Mouse (Mus musculus) testis, postnatal 14 days (tissue): Measurements from ENCODE around the gene Rhoa.
A peak's percentile ranks its signal among the peaks of the same experiment; 100 is the strongest.
"Not testable (repeated sequence)": the region's sequence is repeated elsewhere in the genome, so short reads cannot be mapped to it uniquely, and the experiment has no call there.

ENCODE experiments used
- DNase-seq: peaks from one replicate; pipeline ENCODE4 v3.0.0; 2021; ENCODE audit warnings: low spot score

The Rhoa gene

DNA sequence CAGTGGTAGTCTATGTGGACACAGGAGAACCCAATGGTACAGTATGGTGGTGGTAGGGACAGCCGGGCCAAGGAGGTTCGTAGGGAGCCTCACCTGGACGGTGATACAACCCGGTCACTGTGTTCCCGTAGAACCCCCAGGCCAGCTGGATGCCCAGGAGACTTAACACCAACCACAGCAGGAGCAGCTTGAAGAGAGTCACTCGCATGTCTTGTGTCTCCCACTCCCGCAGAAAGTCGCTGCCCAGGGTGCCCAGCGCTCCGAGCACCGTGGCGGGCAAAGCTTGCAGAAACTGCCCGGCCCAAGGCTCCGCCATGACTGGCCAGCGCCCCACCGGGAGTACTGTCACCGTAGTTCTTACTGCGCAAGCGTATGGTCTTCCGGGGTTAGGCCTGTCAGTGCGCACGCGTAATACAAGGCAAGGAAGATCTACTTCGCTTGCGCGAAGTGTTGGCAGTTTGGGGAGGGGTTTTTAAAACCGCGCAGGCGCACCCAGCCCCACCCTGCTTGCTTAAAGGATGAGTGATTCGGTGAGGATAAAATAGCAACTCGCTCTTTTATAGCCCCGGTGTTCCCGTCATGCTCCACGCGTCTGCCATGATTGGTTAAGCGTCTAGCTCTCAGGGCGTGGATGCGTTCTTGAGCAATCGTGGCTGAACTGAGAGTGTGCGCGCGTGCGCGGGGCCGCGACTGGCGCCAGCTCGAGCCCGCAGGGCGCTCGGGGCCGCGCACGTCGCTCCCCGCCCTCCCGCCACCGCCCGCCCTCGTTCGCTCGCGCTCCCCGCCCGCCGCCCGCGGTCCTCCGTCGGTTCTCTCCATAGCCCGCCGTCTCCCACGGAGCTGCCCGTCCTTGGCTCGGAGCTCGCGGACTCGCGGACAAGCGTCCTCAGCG, at the start of gene Rhoa, which contains the start of gene Tcta:
Rhoa (plus strand) TSS at position 501 of the 892 bp plus-strand sequence.
Tcta (minus strand) TSS at position 532 of the 892 bp plus-strand sequence.
- peak; percentile 99 for DNase-seq

DNA sequence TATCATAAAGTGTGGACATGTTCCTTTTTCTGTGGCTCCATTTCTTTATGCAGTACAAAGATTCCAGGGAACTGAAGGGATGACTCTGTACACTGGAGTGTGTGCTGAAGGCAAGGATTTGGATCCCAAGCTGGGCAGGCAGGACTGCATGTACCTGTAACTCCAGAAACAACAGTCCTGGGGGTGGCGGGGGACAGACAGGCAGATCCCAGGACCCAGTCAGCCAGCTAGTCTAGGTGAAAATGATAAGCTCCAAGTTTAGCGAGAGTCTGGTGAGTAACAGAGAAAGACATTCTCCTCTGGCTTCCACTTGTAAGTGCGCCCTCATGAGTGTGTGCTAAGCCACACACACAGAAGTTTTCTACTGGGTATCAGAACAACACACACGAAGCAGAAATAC, 45.4 kb upstream of the Rhoa start:
- no peak for DNase-seq

DNA sequence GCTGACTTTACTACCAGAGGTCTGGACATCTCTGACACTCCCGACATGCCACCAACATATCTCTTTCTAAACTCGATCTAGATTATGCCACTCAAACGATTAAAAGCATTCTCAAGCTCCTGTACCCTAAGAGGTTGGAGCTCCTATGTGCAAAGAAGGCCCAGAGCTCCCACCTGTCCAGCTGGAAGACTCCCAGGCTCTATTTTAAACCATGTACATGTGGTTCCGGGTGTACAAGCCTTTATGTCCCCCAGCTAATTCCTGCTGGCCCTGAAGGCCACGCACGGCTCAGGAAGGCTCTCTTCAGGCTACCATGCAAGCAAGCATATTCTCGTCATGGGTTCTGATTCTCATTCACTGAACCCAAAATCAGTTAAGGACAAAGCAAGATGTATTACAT, 44.1 kb upstream of the Rhoa start:
- DNase-seq, result no peak

DNA sequence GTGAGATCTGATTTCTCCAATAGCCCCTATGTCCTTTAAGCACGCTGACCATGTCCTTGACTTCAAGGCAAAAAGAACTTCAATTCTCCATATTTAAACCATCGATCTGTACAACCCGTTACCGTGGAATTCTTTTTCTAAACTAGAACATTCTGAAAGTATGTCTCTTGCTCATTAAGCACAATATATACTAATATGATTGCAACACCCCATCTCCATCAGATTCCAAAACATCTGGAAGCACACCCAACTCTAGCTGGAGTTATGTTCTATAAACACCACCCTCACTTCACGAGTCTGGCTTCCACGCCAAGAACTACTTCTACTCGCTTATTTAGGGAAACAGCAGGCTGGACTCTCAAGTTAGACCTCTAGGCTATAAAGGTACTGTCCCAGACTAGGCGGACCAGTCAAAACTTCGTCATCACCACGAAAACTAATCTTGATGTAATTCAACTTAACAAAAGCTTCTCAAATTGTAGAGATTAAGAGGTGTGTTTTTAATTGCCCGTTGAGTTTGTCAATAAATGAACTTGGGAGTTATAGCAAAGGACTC, 43.4 kb upstream of the Rhoa start:
- DNase-seq, result no peak

DNA sequence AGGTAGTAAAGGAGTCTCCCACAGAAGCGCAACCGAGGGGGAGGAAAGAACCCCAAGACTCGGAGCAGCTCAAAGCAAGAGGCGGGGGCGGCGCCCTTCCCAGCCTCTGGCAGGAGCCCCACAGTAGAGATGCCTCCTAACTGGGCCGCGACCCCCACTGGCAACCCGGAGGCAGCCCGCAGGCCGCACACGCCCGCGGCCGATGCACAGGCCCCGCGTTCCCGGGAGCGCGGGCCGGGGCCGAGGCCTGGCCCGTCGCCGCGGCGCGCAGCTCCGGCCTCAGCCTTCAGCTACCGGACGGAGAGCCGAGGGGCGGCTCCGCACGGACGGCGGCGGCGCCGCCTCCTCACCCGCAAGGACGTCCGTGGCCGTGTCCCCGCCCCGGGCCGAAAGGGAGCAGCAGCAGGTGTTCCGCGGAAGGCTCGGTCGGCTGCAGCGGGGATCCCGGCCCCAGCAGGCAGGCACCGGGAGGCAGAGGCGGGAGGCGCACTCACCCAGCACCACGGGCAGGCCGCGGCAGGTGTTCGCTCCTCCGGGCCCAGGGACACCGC, 42.7 kb upstream of the Rhoa start:
- no peak for DNase-seq

DNA sequence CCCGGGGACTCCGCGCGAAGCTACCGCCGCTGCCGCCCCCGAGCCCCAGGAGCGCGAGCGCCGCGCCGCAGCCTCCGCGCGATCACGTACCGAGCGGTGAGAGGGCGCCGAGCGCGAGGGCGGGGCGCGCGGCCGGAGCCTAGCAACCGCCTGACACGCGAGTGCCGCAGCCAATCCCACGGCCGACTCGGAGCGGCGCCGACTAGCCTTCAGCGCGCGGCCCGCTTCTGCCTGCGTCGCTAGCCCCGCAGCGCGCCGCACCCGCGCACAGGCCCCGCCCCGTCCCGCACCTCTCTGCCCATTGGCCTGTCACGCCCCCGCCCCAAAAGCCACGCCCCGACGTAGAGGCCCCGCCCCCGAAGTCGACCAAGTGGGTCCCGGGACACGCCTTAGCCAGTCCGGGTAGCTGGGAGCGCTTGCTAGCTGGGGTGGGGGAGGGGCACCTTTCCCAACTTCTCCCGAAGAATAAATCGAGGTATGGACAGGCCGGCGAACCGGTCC, 42.2 kb upstream of the Rhoa start, which contains the start of gene Dag1:
Dag1 (minus strand) TSS at position 269 of the 501 bp plus-strand sequence.
- peak; percentile 99 for DNase-seq

DNA sequence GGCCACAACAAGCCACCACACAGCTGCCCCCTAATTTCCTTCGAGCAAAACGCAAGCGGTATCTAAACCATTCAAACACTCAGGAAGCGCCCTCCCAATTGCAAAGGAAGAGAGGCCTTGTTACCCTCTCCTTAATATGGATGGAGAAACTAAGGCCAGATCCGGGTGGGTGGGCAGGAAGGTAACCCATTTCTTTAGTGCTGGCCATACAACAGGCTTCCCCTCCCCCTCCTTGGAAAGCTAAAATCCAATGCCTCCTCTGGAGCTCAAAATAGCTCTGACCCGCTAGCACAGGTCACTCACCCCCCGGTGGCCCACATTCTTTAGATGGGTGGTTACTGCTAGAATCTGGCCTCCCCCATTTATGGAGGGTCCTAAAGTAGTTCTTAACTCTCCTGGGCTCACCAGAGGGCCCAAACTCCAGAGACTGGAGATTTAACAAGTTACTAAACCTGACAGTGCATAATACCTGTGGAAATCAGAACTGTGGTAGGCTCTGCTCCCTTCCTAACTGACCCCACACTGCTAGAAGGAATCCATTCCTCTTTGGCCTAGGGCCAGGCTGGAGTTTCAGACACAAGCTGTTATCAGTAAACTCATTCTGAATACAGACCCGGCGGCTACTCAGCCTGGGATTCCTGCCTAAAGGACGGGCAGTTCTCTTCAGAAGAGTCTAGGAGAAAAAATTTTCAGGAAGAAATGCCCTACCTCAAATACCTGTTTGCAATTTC, 41.6 kb upstream of the Rhoa start:
- peak; percentile 75 for DNase-seq

DNA sequence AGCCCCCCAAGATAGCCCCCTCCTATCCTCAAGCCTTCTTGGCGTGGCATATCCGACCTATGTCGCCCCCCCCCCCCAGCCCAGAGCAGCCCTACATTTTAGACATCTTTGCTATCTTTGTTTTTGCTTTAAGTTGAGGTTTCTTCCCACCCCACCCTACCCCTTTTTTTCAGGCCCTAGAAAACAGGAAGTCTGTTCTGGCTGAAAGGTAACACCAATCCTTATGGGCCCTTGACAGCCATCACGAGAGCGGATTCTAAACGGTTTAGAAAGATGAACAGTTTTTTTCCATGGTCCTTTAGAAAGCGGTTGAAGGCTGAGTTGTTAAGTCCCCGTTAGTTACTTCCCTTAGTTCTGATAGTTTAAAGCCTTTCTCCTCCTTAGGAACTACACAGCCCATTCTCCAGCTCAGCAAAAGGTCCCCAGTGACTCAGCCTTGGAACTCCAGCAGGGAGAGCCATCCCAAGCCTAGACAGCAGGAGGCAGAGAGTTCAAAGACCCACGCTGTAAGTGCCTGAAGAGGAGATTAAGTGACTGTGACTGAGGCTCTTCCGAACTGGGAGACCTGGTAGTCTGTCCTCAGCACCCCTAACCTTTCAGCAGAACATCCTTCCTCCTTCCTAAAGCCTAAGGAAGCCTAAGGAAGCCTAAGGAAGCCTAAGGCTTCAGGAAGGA, 39.5 kb upstream of the Rhoa start:
- DNase-seq, result no peak

DNA sequence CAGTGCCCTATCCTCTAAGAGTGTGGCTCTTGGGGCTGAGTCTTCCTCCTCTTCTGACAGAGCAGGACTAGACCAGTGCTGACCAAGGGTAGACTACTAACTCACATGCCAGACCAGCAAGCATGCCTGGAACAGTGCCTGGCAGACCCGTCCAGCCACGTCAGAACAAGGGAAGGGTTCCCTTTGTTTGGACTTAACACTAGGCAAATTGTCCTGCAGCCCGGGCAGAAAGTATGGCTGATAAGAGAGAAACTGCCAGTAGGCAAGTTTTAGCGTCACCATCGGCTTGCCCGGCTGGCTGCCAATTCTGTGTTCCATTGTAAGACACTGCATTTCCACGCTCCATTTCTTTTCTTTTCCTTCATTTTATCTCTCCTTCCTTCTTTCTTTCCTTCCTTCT, 38.2 kb upstream of the Rhoa start:
- DNase-seq, result peak; percentile 44

DNA sequence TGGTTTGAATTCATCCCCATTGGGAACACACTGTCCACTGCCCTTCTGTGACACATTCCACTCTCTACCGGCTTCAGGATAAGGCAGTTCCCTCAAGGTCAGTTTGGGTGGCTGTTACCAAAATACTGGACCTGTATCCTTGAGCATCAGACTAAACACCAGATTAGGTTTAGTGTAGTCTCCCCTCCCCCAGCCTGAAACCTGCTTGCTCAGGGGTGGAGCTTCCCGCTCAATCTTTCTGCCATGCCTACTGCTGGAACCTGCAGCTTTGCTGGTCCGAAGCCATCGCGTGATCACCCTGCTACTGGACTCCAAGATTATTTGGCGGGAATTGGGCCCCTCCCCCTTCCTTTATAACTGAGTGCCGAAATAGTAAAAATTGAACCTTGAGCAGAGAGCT, 37.2 kb upstream of the Rhoa start:
- peak; percentile 48 for DNase-seq

DNA sequence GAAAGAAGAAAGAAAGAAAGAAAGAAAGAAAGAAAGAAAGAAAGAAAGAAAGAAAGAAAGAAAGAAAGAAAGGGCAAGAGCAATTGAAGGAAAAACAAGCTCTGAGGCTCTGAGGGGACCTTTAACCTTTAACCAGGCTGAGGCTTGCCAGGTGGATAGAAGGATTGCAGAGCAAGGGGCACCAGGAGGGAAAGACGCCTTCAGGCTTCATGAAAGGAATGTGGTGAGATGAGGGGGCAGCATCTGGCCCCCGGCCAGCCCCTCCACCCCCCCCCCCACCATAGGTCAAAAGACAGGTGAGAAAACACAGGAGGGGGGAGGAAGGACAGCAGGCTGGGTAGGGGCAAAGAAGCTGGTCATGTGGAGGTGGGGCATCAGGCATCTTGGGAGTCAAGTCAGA, 34.0 kb upstream of the Rhoa start:
- DNase-seq, result no peak

DNA sequence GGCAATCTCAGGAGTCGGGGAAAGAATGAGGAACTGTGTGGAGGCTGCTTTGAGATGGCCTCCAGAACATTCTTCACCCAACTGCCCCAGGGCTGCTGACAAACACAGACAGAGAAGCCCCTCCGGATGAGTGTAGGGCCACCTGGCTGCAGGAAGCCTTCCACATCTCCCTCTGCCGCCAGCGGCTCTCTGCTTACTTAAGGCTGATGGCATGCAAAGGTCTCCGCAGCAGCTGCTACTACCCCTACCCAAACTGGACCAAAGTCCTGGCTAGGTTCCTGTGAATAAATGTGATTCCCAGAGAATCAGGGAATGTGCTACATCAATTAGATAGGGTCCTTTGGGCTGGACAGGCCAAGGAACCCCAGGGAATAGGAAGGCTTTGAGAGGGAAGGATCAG, 33.2 kb upstream of the Rhoa start:
- no peak for DNase-seq

DNA sequence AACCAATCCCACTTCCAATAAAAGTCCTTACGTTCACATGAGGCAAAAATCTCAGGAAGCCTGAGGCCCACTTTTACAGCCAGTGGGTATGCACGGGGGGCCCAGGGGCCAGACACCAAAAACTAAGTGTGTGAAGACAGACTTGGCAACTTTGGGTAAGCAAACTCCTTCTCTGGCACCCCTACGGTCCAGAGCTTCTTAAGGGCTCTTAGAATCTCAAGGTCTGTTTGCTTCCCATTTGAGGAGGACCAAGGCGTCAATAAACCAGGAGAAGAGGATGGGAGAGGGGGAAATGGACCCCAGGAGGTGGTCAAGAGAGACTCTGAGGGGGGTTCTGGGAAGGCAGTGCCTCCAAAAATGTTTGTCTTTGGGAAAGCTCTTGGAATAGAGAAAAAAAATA, 32.4 kb upstream of the Rhoa start:
- DNase-seq, result no peak

DNA sequence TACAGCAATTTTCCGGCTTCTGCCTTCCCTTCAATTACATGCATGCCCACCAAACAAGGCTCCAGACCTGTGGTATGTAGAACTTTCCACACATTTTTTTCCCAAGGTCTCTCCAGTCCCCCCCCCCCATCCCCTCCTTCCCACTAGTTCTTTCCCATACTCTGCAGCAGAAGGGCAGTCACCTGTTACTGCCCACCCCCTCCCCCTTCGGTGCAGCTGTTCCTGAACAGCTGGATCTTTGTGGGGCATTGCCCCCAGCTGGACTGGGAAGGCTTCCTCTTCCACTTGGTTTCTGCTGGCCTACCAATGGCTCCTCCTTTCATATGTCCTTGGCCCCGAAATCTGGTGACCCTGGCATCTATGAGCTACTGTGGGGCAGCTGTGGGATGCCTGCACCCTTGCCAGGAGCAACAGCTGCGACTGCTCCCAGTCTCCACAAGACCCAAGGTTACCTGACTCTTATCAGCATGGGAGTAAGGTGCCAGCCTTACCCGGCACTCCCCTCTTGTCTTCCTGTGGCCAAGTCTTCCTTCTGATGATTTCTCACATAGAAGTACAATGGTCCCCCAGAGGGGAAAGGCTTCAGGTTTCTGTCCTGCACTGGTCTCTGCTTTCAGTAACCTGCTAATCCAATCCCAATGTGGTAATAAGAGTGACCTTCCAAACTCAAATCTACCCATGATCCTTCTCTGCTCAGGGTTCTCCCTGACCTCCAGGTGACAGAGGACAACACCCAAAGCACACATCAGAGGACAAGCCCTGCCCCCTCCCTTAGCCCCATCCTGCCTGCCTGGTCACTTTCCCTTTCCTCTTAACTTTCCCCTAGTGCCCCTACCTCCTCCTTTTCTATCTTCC, 31.2 kb upstream of the Rhoa start:
- DNase-seq, result peak; percentile 53

DNA sequence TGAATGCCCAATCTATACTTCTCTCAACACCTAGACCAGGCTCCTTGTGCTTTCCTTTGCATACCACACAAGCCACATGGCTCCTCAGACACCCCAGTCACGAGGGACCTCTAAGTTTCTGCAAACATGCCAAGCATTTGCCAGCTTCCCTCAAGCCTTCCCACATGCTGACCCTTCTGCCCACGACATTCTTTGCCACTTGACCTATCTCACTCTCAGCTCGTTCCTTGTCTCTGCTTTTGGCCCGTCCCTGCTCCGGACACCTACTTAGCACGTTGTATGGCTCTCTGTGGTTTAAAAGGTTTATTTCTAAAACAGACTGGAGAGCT, 30.6 kb upstream of the Rhoa start:
- no peak for DNase-seq

DNA sequence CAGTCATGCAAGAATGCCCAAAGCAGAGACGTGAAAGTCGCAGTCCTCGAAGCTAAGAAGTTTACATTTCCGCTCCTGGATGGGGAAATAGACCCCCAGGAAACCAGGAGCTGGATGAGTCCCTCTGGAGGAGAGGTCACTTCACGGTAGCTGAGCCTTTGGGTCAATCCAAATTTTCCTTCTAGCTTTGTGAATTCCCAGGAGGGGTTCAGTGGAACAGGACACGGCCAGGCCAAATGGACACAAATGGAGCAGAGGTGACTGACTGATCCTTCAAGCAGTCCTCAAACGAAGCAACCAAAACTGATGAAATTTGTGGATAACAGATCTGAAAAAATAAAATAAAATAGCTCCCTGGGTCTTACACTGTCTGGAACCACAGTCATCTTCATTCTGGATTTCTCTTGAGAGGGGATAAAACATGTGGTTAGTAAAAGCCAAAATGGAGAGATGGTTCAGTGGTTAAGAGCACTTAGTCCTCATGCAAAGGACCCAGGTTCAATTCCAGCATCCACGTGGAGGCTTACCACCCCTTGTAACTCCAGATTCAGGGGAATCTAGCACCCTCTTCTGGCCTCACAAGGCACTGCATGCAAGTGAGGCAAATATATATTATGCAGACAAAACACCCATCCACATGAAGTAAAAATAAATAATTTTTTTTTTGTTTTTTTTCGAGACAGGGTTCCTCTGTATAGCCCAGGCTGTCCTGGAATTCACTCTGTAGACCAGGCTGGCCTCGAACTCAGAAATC, 27.1 kb upstream of the Rhoa start:
- peak; percentile 44 for DNase-seq

DNA sequence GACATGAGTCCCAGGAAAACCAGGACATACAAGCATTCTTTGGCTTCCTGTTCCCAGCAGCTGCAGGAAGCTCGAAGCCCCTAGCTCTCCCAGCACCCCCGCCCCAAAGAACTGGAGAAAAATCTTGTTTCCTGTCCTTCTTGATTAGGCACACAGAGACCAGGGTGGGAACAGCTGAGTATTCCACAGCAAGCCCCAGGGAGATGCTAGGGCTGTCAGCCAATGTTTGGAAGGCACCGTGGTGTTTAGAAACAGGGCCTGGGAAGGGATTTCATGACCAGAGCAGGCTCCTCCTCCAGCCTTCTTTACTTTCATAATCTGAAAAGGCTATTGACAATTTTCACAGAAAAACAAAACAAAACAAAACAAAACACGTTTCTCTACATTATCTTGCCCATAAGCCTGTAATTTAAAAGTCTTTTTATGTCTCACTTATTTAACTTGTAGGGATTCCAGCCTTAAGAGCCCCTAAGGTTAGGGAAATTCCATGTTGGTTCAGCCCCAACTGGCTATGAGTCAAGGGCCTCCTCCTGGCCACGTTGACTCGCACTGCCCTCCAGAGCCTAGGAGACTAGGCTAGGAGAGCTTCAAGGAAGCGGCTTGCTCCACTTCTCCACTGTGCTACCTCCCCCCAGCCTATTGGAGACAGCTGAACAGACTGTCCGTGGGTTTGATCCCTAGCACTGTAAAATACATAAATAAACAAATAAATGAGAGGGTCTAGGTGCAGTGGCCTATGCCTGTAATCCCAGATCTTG, 25.7 kb upstream of the Rhoa start:
- DNase-seq, result peak; percentile 79

DNA sequence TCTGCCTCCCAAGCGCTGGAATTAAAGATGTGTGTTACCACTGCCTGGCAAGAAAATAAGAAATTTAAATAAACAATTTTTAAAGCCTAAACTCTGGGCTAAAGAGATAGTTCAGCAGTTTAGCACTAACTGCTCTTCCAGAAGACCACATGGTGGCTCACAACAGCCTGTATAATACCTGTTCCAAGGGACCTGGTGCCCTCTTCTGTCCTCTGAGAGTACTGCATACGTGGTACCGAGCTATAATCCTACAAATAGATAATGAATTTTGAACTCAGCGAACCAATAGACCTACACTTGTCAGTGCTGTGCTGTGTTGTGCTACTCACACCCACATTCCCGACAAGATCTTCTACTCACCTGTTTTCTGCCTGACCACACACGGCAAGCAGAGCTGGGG, 21.5 kb upstream of the Rhoa start:
- DNase-seq, result no peak

DNA sequence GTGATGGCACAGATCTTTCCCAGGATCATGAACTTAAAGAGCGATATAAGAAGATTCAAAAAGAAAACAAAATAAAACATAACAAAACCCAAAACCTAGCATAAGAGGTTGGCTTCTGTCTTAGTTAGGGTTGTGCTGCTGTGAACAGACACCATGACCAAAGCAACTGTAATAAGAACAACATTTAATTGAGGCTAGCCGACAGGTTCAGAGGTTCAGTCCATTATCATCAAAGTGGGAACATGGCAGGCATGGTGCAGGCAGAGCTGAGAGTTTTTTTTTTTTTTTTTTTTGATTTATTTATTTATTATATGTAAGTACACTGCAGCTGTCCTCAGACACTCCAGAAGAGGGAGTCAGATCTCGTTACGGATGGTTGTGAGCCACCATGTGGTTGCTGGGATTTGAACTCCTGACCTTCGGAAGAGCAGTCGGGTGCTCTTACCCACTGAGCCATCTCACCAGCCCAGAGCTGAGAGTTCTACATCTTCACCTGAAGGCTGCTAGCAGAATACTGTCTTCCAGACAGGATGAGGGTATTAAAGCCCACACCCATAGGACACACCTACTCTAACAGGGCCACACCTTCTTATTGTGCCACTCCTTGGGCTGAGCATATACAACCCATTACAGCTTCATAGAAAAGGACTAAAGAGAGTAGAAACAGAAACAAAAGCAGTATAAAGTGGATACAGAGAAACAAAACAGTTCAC, 18.2 kb upstream of the Rhoa start:
- not testable (repeated sequence) for DNase-seq
